Mouse (Mus musculus) forebrain, embryonic 11.5 days (tissue): ENCODE measurements around the gene Ube2g1. TPM values are rescaled to one million over a fixed set of nuclear protein-coding genes. Genes with fewer than 3 reads are reported as not detected.

Experiments
- ATAC-seq: fragments of 200-750 bp; cut with Nextera tagmentation; replicated peaks from 2 replicates; pipeline ENCODE4 v1.8.0; 2017; ENCODE audit warnings: moderate TSS enrichment; ENCODE audit not compliant: low FRiP score
- DNase-seq: peaks from one replicate; pipeline ENCODE4 v3.0.0-alpha.2; 2017; ENCODE audit warnings: low spot score
- H3K27ac ChIP-seq: fragments of 300-500 bp; sonication (generic); 2 replicates; pipeline ENCODE4 v1.5.1; 2014; ENCODE audit warnings: low read depth, low read length
- H3K27me3 ChIP-seq: fragments of 300-500 bp; sonication (generic); 2 replicates; pipeline ENCODE4 v1.6.1; 2014; ENCODE audit warnings: mild to moderate bottlenecking, low read length, mixed read lengths; ENCODE audit not compliant: control insufficient read depth, insufficient read depth
- H3K36me3 ChIP-seq: fragments of 300-500 bp; sonication (generic); 2 replicates; pipeline ENCODE4 v1.6.1; 2014; ENCODE audit warnings: mild to moderate bottlenecking, low read length, moderate library complexity, mixed read lengths; ENCODE audit not compliant: control insufficient read depth, insufficient read depth
- H3K4me1 ChIP-seq: fragments of 300-500 bp; sonication (generic); replicated peaks from 2 replicates; pipeline ENCODE4 v1.6.1; 2014; ENCODE audit warnings: low read length, mixed read lengths; ENCODE audit not compliant: control insufficient read depth, insufficient read depth
- H3K4me2 ChIP-seq: fragments of 300-500 bp; sonication (generic); 2 replicates; pipeline ENCODE4 v1.6.1; 2014; ENCODE audit warnings: low read depth, mild to moderate bottlenecking, low read length, moderate library complexity, mixed read lengths; ENCODE audit not compliant: severe bottlenecking
- H3K4me3 ChIP-seq: fragments of 300-500 bp; sonication (generic); 2 replicates; pipeline ENCODE4 v1.5.1; 2014; ENCODE audit warnings: low read depth, low read length
- H3K9ac ChIP-seq: fragments of 300-500 bp; sonication (generic); 2 replicates; pipeline ENCODE4 v1.6.1; 2014; ENCODE audit warnings: low read length
- H3K9me3 ChIP-seq: fragments of 300-500 bp; sonication (generic); 2 replicates; pipeline ENCODE4 v1.6.1; 2016; ENCODE audit warnings: low read length, mixed read lengths; ENCODE audit not compliant: control insufficient read depth
- WGBS: fragments of 180-500 bp; shearing (Covaris S2); extraction: QIAGEN DNeasy Blood & Tissue Kit; methylation state at CpG from one replicate; pipeline ENCODE4 v1.1.7; 2014; 5-methylcytosine and 5-hydroxymethylcytosine counted together
- polyA plus RNA-seq: library from polyadenylated mRNA; unstranded; fragments of >200 nt; fragmentation: Nextera tagmentation; extraction: Ambion mirVana; gene quantifications from 2 replicates; pipeline ENCODE4 v1.2.1, GENCODE M21; 2014

Ube2g1 gene
- polyA plus RNA-seq, 1 experiment from 2014 or later: 110 TPM

DNA sequence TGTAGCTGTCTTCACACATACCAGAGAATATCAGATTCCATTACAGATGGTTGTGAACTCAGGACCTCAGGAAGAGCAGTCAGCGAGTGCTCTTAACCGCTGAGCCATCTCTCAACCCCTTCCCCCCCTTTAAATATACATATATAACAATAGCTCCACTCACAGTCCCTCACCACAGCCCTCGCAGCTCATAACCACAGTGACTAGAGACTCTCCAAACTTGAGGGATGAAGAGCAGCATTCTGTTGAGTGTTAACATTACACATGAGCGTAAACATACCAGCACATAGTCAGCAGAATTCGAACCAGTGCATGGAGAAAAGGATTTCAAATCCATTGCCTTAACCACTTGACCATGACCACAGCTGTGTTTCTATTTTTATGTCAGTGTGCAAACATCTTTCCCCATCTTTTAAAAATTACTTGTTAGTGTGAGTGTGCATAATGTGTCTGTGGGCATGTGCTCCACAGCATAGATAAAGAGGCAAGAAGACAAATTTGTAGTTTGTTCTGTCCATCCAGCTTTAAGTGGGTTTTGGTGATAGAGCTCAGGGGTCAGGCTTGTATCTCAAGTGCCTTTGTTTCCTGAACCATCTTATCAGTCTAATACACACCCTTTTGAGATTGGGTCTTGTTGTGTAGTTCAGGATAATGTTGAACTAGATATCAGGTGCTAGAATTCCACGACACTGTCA, 64.4 kb downstream of the Ube2g1 start:
- Histone ChIP-seq H3K9ac (no peak overlapping the region), H3K9me3 (no peaks in the 10 kb centered on the region), H3K27me3 (no peaks in the 10 kb centered on the region), H3K4me3 (no peak overlapping the region), H3K27ac (no peak overlapping the region), H3K4me2 (no peak overlapping the region), H3K4me1 (no peaks in the 10 kb centered on the region), H3K36me3 (no peaks in the 10 kb centered on the region)
- no peak for DNase-seq
- WGBS: 86% methylated on average over 6 of the region's 6 CpGs
- ATAC-seq: no peak

DNA sequence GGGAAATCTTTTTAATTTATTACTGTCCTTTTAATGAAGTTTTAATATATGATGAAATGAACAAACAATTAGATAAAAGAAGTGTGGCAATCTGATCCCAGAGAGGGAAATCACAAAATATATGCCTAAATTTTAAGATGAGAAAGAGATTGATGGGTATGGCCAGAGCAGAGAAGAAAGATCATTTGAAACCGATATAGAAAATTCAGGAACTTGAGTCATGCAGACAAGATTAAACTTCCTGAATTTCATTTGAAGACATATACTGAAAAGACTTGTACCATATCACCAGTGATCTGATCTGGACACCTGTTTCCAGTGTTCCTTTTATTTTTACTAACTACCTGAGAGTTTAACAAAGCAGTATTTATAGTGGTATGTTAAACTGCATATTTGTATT, 65.4 kb downstream of the Ube2g1 start:
- Histone ChIP-seq H3K4me3 (no peak overlapping the region), H3K4me2 (no peak overlapping the region), H3K4me1 (no peaks in the 10 kb centered on the region), H3K36me3 (no peaks in the 10 kb centered on the region), H3K9ac (no peak overlapping the region), H3K9me3 (no peaks in the 10 kb centered on the region), H3K27ac (no peak overlapping the region), H3K27me3 (no peaks in the 10 kb centered on the region)
- ATAC-seq: no peak
- no peak for DNase-seq
- 100% methylated on average over 1 of the region's 1 CpGs for WGBS

DNA sequence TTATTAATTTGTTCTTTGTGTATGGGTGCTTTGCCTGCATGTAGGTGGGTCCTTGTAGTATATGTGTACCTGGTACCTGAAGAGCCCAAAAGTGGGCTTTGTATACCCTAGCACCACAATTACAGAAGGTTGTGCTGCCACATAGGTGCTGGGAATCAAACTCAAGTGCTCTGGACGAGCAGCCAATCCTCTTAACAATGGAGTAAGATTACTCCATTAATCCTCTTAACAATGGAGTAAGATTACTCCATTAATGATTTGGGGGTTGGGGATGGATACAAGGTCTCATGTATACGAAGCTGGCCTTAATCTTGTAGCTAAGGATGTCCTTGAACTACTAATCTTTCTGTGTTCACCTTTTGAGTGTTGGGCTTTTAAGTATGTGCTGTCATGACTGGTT, 68.2 kb downstream of the Ube2g1 start:
- Histone ChIP-seq H3K27ac (no peak overlapping the region), H3K36me3 (no peaks in the 10 kb centered on the region; the same call in 1 of the 2 replicates), H3K4me2 (no peak overlapping the region), H3K9me3 (no peaks in the 10 kb centered on the region), H3K4me1 (no peaks in the 10 kb centered on the region), H3K27me3 (no peaks in the 10 kb centered on the region), H3K4me3 (no peak overlapping the region), H3K9ac (no peak overlapping the region)
- WGBS: 41% methylated on average over 2 of the region's 2 CpGs
- no peak for ATAC-seq
- no peak for DNase-seq

DNA sequence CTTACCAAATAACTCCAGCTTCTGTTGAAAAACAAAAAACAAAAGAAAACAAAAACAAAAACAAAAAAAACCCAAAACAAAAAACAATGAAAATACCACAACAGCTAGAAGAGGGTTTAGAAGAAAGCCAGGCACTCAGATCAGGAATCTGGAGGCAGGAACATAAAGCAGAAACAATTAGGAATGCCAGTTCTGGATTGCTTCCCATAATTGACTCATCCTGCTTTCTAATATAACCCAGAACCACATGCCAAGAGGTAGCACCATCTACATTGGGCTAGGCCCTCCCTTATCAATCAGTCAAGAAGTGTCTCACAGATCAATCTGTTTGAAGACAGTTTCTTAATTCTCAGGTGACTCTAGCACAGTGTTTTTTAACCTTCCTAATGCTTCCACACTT, 73.6 kb downstream of the Ube2g1 start:
- Histone ChIP-seq H3K27me3 (no peaks in the 10 kb centered on the region), H3K9ac (no peak overlapping the region), H3K27ac (no peak overlapping the region), H3K4me3 (no peak overlapping the region), H3K4me1 (no peaks in the 10 kb centered on the region), H3K36me3 (no peaks in the 10 kb centered on the region; the same call in 1 of the 2 replicates), H3K4me2 (no peak overlapping the region), H3K9me3 (no peaks in the 10 kb centered on the region)
- DNase-seq (no peak), ATAC-seq (no peak)

DNA sequence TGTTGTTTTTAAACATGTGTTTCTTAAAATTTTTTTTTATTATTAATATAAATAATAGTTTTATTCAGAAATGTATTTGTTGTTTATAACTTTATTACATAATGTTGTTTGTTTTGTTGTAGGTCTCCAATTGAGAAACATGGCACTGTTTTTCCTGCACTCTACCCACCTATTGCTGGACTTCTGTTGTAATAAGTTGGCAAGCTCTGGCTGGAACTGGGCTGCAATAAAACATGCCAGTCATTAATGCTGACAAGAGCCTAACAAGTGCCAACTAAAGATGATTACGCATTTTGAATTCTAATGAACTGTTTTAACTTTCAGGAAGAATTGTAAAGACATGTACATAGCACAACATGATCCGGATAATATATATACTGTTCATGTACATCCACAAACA, 76.3 kb downstream of the Ube2g1 start:
- Histone ChIP-seq H3K36me3 (no peaks in the 10 kb centered on the region; the same call in 1 of the 2 replicates), H3K9me3 (no peaks in the 10 kb centered on the region), H3K4me1 (no peaks in the 10 kb centered on the region), H3K27me3 (no peaks in the 10 kb centered on the region), H3K4me3 (no peak overlapping the region), H3K9ac (no peak overlapping the region), H3K4me2 (no peak overlapping the region), H3K27ac (no peak overlapping the region)
- 96% methylated on average over 2 of the region's 2 CpGs for WGBS
- no peak for ATAC-seq
- DNase-seq: no peak

DNA sequence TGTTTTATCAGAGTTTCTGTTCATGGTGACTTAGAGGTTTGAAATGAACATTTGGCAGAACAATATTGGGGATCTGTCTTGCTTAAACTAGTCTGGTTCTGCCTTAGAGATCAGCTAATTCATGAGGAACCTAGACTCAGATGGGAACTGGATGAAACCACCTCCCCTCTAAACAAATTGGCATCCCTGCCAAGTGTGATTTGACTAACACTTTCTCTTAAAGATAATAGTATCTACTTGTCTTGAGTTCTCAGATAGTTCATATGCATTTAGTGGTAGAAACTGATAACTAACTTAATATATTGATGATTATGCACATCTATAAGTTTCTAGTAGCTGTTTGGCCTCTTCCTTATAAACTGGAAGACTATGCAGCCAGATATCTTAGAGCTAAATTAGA, 79.6 kb downstream of the Ube2g1 start:
- peaks cover 4% of the 10 kb centered on the region; the same call in 1 of the 2 replicates for H3K4me1 ChIP-seq
- H3K4me3 ChIP-seq: no peak overlapping the region
- H3K4me2 ChIP-seq: no peak overlapping the region
- no peak for DNase-seq
- H3K36me3 ChIP-seq: no peaks in the 10 kb centered on the region
- no peak overlapping the region for H3K27ac ChIP-seq
- H3K9ac ChIP-seq: no peak overlapping the region
- no peaks in the 10 kb centered on the region for H3K9me3 ChIP-seq
- ATAC-seq: no peak
- no peaks in the 10 kb centered on the region for H3K27me3 ChIP-seq

DNA sequence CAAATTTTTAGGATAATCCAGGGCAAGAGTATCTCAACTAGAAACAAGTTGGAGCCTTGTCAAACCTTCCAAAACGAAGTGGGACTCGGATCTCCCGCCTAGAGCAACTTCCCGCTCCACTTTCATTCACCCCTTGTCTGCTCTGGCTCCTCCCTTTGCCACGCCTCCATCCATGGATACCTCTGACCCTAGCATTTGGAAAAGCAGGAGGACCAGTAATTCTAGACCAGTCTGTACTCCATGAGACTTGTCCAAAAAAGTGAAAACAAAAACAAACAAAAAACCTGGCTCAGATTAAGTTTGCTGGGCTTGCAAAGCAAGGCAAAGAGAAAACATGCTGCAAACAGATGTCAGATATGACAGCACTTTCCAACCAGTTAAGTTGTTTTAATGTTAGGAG, 81.2 kb downstream of the Ube2g1 start:
- Histone ChIP-seq H3K27ac (no peak overlapping the region), H3K9me3 (no peaks in the 10 kb centered on the region), H3K4me1 (peaks cover 4% of the 10 kb centered on the region; the same call in 1 of the 2 replicates), H3K36me3 (no peaks in the 10 kb centered on the region), H3K9ac (no peak overlapping the region), H3K4me2 (no peak overlapping the region), H3K4me3 (no peak overlapping the region), H3K27me3 (no peaks in the 10 kb centered on the region)
- ATAC-seq (0 out of 2 replicates have a peak, but pooled peaks have one; percentile 20), DNase-seq (no peak)
- 9% methylated on average over 5 of the region's 5 CpGs for WGBS

DNA sequence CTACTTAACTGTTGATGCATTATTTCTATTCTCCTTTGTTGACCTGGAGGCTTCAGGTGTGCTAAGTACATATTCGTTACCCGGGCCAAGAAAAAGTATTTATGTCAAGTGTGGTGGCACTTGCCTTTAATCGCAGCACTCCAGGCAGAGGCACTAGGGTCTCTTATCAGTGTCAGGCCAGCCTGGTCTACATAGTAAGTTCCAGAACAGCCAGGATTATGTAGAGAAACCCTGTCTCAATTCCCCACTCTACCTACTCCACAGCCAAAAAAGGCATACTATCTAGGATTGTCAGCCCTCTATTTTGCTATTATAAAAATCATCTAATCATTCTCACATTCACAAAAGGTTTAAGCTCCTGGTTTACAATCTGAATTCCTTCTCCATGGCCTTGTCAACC, 82.0 kb downstream of the Ube2g1 start:
- DNase-seq (no peak), ATAC-seq (no peak)
- Histone ChIP-seq H3K9me3 (no peaks in the 10 kb centered on the region), H3K4me1 (peaks cover 4% of the 10 kb centered on the region; the same call in 1 of the 2 replicates), H3K4me2 (peak overlapping the region; percentile 58), H3K9ac (peak overlapping the region; percentile 84), H3K4me3 (peak overlapping the region; percentile 84; the same call in 1 of the 2 replicates), H3K27me3 (no peaks in the 10 kb centered on the region), H3K36me3 (no peaks in the 10 kb centered on the region), H3K27ac (peak overlapping the region; percentile 58; the same call in 1 of the 2 replicates)
- WGBS: 72% methylated on average over 3 of the region's 3 CpGs
